Comparison of ENCODE assay signal across 14 mouse cellular contexts in the genomic region with DNA sequence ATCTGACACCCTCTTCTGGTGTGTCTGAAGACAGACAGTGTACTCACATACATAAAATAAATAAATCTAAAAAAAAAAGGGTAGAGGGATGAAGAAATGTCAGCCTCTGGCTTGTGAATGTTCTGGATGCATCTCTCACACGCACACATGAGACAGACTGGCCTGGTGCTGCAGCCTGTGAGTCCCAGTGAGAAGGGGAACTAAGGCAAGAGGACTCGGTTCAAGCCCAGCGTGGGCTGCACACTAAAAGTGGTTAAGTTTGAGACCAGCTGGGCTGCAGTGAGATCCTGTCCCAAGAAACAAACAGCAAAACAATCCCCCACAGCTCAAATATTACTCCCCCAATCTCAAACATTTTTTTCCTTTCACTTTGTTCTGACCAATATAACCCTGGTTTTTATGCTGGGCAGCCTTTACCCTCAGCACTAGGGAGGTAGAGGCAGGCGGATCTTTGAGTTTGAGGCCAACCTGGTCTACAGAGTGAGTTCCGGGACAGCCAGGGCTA. TPM values are rescaled to one million over a fixed set of nuclear protein-coding genes. Genes with fewer than 3 reads are reported as not detected.
DNase-seq lines count a peak whose midpoint lies in the region.
"Had no signal": no experiment of that assay in that cellular context is flagged by ENCODE, and none has a peak within 500 bp of the region (broad histone marks: within the 10 kb centered on the region; RNA-seq: fewer than 3 reads in every experiment).

No protein-coding gene starts in this region.

- DNase-seq in heart, adult 11 months: peak; percentile 78
- DNase-seq in heart, adult 9 months (ENCODE audit: low spot score in 2 of 2): no peak
- peak; percentile 2 for DNase-seq in layer of hippocampus, adult 11-12 months (ENCODE audit: low spot score)
- no peak for DNase-seq in layer of hippocampus, postnatal 14 days (ENCODE audit: low spot score in 2 of 2)
- peak; percentile 13 for DNase-seq in urinary bladder, adult 2 months (ENCODE audit: low spot score)
- DNase-seq in urinary bladder, postnatal 10 days (ENCODE audit: low spot score): no peak
- no peak for DNase-seq in cerebellum, adult 18-20 months
- no peak for DNase-seq in left cerebral cortex, adult 9 months (ENCODE audit: low spot score in 2 of 2)
- DNase-seq: adrenal gland, postnatal 10 days; cerebellum, postnatal 36 days; liver, embryonic 13.5 days; thymus, postnatal 4 days had no signal

RNA-seq across cellular contexts. Expression of a gene that starts 5.6 kb away (rescaled TPM):
- total RNA-seq in layer of hippocampus, postnatal 14 days (2021): 1,000 to 10,000 TPM; 1,835 to 1,925 TPM
- polyA plus RNA-seq in urinary bladder, adult 2 months (2012; rRNA removed): 1,024 and 1,454 TPM in 2 replicates

RNA-seq across cellular contexts. Expression of a gene that starts 18.6 kb away (rescaled TPM):
- under 1 TPM; 0.48 to 0.67 TPM for total RNA-seq in layer of hippocampus, postnatal 14 days (2021)
- polyA plus RNA-seq in urinary bladder, adult 2 months (2012; rRNA removed): 0.25 TPM in 1 of 2 replicates, not detected in the other
- total RNA-seq: heart, adult 8-10 months; megakaryocyte, adult 5-6 weeks had no signal
- polyA plus RNA-seq: liver, embryonic 13.5 days had no signal

RNA-seq across cellular contexts. Expression of a gene that starts 35.9 kb away (rescaled TPM):
- 10 to 100 TPM; 31.9 to 38.1 TPM for total RNA-seq in layer of hippocampus, postnatal 14 days (2021)
- 21.8 and 22.2 TPM in 2 replicates for polyA plus RNA-seq in urinary bladder, adult 2 months (2012; rRNA removed)

Comparison
In these comparisons a context has a peak if more than half of its experiments do, and no peak if none do; other contexts are left out.
1. DNase-seq: peak in heart, adult 11 months (single experiment), layer of hippocampus, adult 11-12 months (single experiment) and urinary bladder, adult 2 months (single experiment); none in heart, adult 9 months (0 of 2), layer of hippocampus, postnatal 14 days (0 of 2), urinary bladder, postnatal 10 days (single experiment), cerebellum, adult 18-20 months (0 of 2) and left cerebral cortex, adult 9 months (0 of 2).